Mouse (Mus musculus): ENCODE measurements at regions not wholly inside any gene's neighbourhood (a gene's known extent, or its start where the extent isn't known, plus 50 kb on each side); places are given as distances from the start of the nearest gene placed in this dataset.
A peak's percentile ranks its signal among the peaks of the same experiment; 100 is the strongest.

- no peak for ATAC-seq (replicated peaks in 1 of 2; ENCODE audit: insufficient read depth in 1 of 2, low FRiP score in 2 of 2, low TSS enrichment in 1 of 2, low read depth in 1 of 2, poor library complexity in 2 of 2, severe bottlenecking in 2 of 2)
Observed at GRCm38 (mm10) chr8:109107762-109108161, 386.1 kb upstream of the Pmfbp1 start.

- ATAC-seq (replicated peaks in 1 of 2; ENCODE audit: insufficient read depth in 1 of 2, low FRiP score in 2 of 2, low TSS enrichment in 1 of 2, low read depth in 1 of 2, poor library complexity in 2 of 2, severe bottlenecking in 2 of 2), result no peak
Observed at GRCm38 (mm10) chr8:109109390-109109789, 384.4 kb upstream of the Pmfbp1 start.

- no peak for ATAC-seq (replicated peaks in 1 of 2; ENCODE audit: insufficient read depth in 1 of 2, low FRiP score in 2 of 2, low TSS enrichment in 1 of 2, low read depth in 1 of 2, poor library complexity in 2 of 2, severe bottlenecking in 2 of 2)
Observed at GRCm38 (mm10) chr8:109121776-109122175, 372.1 kb upstream of the Pmfbp1 start.

GRCm38 (mm10) chr8:109142495-109143158 lies 351.2 kb upstream of the Pmfbp1 start:
- no peak for ATAC-seq (replicated peaks in 1 of 2; ENCODE audit: insufficient read depth in 1 of 2, low FRiP score in 2 of 2, low TSS enrichment in 1 of 2, low read depth in 1 of 2, poor library complexity in 2 of 2, severe bottlenecking in 2 of 2)

- ATAC-seq (replicated peaks in 1 of 2; ENCODE audit: insufficient read depth in 1 of 2, low FRiP score in 2 of 2, low TSS enrichment in 1 of 2, low read depth in 1 of 2, poor library complexity in 2 of 2, severe bottlenecking in 2 of 2), result no peak
Observed at GRCm38 (mm10) chr8:109151711-109152110, 342.1 kb upstream of the Pmfbp1 start.

GRCm38 (mm10) chr8:109155489-109155888 lies 338.3 kb upstream of the Pmfbp1 start:
- ATAC-seq (replicated peaks in 1 of 2; ENCODE audit: insufficient read depth in 1 of 2, low FRiP score in 2 of 2, low TSS enrichment in 1 of 2, low read depth in 1 of 2, poor library complexity in 2 of 2, severe bottlenecking in 2 of 2), result no peak

GRCm38 (mm10) chr8:109156016-109156415 lies 337.8 kb upstream of the Pmfbp1 start:
- ATAC-seq (replicated peaks in 1 of 2; ENCODE audit: insufficient read depth in 1 of 2, low FRiP score in 2 of 2, low TSS enrichment in 1 of 2, low read depth in 1 of 2, poor library complexity in 2 of 2, severe bottlenecking in 2 of 2), result no peak

- ATAC-seq (replicated peaks in 1 of 2; ENCODE audit: insufficient read depth in 1 of 2, low FRiP score in 2 of 2, low TSS enrichment in 1 of 2, low read depth in 1 of 2, poor library complexity in 2 of 2, severe bottlenecking in 2 of 2), result no peak
Observed at GRCm38 (mm10) chr8:109172701-109173100, 321.1 kb upstream of the Pmfbp1 start.

- ATAC-seq (replicated peaks in 1 of 2; ENCODE audit: insufficient read depth in 1 of 2, low FRiP score in 2 of 2, low TSS enrichment in 1 of 2, low read depth in 1 of 2, poor library complexity in 2 of 2, severe bottlenecking in 2 of 2), result peak; percentile 37 to 53; a peak in 1 of 4 replicates
Observed at GRCm38 (mm10) chr8:109185558-109186198, 308.1 kb upstream of the Pmfbp1 start.

GRCm38 (mm10) chr8:109187617-109188016 lies 306.2 kb upstream of the Pmfbp1 start:
- no peak for ATAC-seq (replicated peaks in 1 of 2; ENCODE audit: insufficient read depth in 1 of 2, low FRiP score in 2 of 2, low TSS enrichment in 1 of 2, low read depth in 1 of 2, poor library complexity in 2 of 2, severe bottlenecking in 2 of 2)

- ATAC-seq (replicated peaks in 1 of 2; ENCODE audit: insufficient read depth in 1 of 2, low FRiP score in 2 of 2, low TSS enrichment in 1 of 2, low read depth in 1 of 2, poor library complexity in 2 of 2, severe bottlenecking in 2 of 2), result no peak
Observed at GRCm38 (mm10) chr8:109214247-109214646, 279.6 kb upstream of the Pmfbp1 start.

- no peak for ATAC-seq (replicated peaks in 1 of 2; ENCODE audit: insufficient read depth in 1 of 2, low FRiP score in 2 of 2, low TSS enrichment in 1 of 2, low read depth in 1 of 2, poor library complexity in 2 of 2, severe bottlenecking in 2 of 2)
Observed at GRCm38 (mm10) chr8:109216318-109216717, 277.5 kb upstream of the Pmfbp1 start.

- no peak for ATAC-seq (replicated peaks in 1 of 2; ENCODE audit: insufficient read depth in 1 of 2, low FRiP score in 2 of 2, low TSS enrichment in 1 of 2, low read depth in 1 of 2, poor library complexity in 2 of 2, severe bottlenecking in 2 of 2)
Observed at GRCm38 (mm10) chr8:109217326-109217725, 276.5 kb upstream of the Pmfbp1 start.

GRCm38 (mm10) chr8:109232281-109233234 lies 261.3 kb upstream of the Pmfbp1 start:
- no peak for ATAC-seq (replicated peaks in 1 of 2; ENCODE audit: insufficient read depth in 1 of 2, low FRiP score in 2 of 2, low TSS enrichment in 1 of 2, low read depth in 1 of 2, poor library complexity in 2 of 2, severe bottlenecking in 2 of 2)

- ATAC-seq (replicated peaks in 1 of 2; ENCODE audit: insufficient read depth in 1 of 2, low FRiP score in 2 of 2, low TSS enrichment in 1 of 2, low read depth in 1 of 2, poor library complexity in 2 of 2, severe bottlenecking in 2 of 2), result no peak
Observed at GRCm38 (mm10) chr8:109245526-109245925, 248.3 kb upstream of the Pmfbp1 start.

- ATAC-seq (replicated peaks in 1 of 2; ENCODE audit: insufficient read depth in 1 of 2, low FRiP score in 2 of 2, low TSS enrichment in 1 of 2, low read depth in 1 of 2, poor library complexity in 2 of 2, severe bottlenecking in 2 of 2), result no peak
Observed at GRCm38 (mm10) chr8:109247875-109248274, 246.0 kb upstream of the Pmfbp1 start.

- no peak for ATAC-seq (replicated peaks in 1 of 2; ENCODE audit: insufficient read depth in 1 of 2, low FRiP score in 2 of 2, low TSS enrichment in 1 of 2, low read depth in 1 of 2, poor library complexity in 2 of 2, severe bottlenecking in 2 of 2)
Observed at GRCm38 (mm10) chr8:109248356-109248755, 245.5 kb upstream of the Pmfbp1 start.

- ATAC-seq (replicated peaks in 1 of 2; ENCODE audit: insufficient read depth in 1 of 2, low FRiP score in 2 of 2, low TSS enrichment in 1 of 2, low read depth in 1 of 2, poor library complexity in 2 of 2, severe bottlenecking in 2 of 2), result no peak
Observed at GRCm38 (mm10) chr8:109249256-109249655, 244.6 kb upstream of the Pmfbp1 start.
